Mouse (Mus musculus) heart, embryonic 14.5 days (tissue): ENCODE measurements around the gene Ifi206. TPM values are rescaled to one million over a fixed set of nuclear protein-coding genes. Genes with fewer than 3 reads are reported as not detected.
"Not testable (repeated sequence)": the region's sequence is repeated elsewhere in the genome, so short reads cannot be mapped to it uniquely, and the experiment has no call there.

ENCODE experiments used
- ATAC-seq: fragments of 200-750 bp; cut with Nextera tagmentation; 2 replicates; pipeline ENCODE4 v1.8.0; 2017; ENCODE audit warnings: low read depth, moderate TSS enrichment; ENCODE audit not compliant: insufficient number of reproducible peaks, insufficient read depth, low FRiP score
- H3K27ac ChIP-seq, 2 experiments: fragments of 200-500 bp in 1 of 2; fragments of 300-500 bp in 1 of 2; sonication (generic) in 1 of 2; replicated peaks in 1 of 2; 2 replicates each; pipeline ENCODE4 v1.5.1; 2012 to 2014; ENCODE audit warnings: low read depth in 2 of 2, low read length in 2 of 2, control low read depth in 1 of 2, mild to moderate bottlenecking in 1 of 2, mixed read lengths in 1 of 2; ENCODE audit not compliant: control insufficient read depth in 1 of 2, insufficient read depth in 1 of 2
- H3K27me3 ChIP-seq: fragments of 300-500 bp; sonication (generic); 2 replicates; pipeline ENCODE4 v1.6.1; 2014; ENCODE audit warnings: mild to moderate bottlenecking, low read length, control low read depth; ENCODE audit not compliant: control insufficient read depth, insufficient read depth
- H3K36me3 ChIP-seq: fragments of 300-500 bp; sonication (generic); 2 replicates; pipeline ENCODE4 v1.6.1; 2014; ENCODE audit warnings: mild to moderate bottlenecking, control low read depth, low read length, mixed read lengths; ENCODE audit not compliant: control insufficient read depth, insufficient read depth
- H3K4me1 ChIP-seq, 2 experiments: fragments of 200-500 bp in 1 of 2; fragments of 300-500 bp in 1 of 2; sonication (generic) in 1 of 2; 2 replicates each; pipeline ENCODE4 v1.6.1; 2012 to 2014; ENCODE audit warnings: low read length in 2 of 2, control low read depth in 1 of 2, mixed read lengths in 1 of 2; ENCODE audit not compliant: control insufficient read depth in 2 of 2, insufficient read depth in 2 of 2
- H3K4me2 ChIP-seq: fragments of 300-500 bp; sonication (generic); 2 replicates; pipeline ENCODE4 v1.6.1; 2014; ENCODE audit warnings: mild to moderate bottlenecking, low read length
- H3K4me3 ChIP-seq, 2 experiments: fragments of 200-500 bp in 1 of 2; fragments of 300-500 bp in 1 of 2; sonication (generic) in 1 of 2; 2 replicates each; pipeline ENCODE4 v1.5.1; 2012 to 2014; ENCODE audit warnings: low read length in 2 of 2, mild to moderate bottlenecking in 2 of 2, control low read depth in 1 of 2, low read depth in 1 of 2, moderate library complexity in 1 of 2; ENCODE audit not compliant: control insufficient read depth in 1 of 2, insufficient read depth in 1 of 2
- H3K9ac ChIP-seq: fragments of 300-500 bp; sonication (generic); 2 replicates; pipeline ENCODE4 v1.6.1; 2014; ENCODE audit warnings: mild to moderate bottlenecking, low read length
- H3K9me3 ChIP-seq: fragments of 300-500 bp; sonication (generic); 2 replicates; pipeline ENCODE4 v1.6.1; 2016; ENCODE audit warnings: low read length, control low read depth; ENCODE audit not compliant: control insufficient read depth
- WGBS: fragments of 180-500 bp; shearing (Covaris S2); extraction: QIAGEN DNeasy Blood & Tissue Kit; methylation state at CpG from one replicate; pipeline ENCODE4 v1.1.7; 2014; 5-methylcytosine and 5-hydroxymethylcytosine counted together
- polyA plus RNA-seq: library from polyadenylated mRNA; unstranded; fragments of >200 nt; fragmentation: Nextera tagmentation; extraction: Ambion mirVana; gene quantifications from 2 replicates; pipeline ENCODE4 v1.2.1, GENCODE M21; 2014

Ifi206 gene
- polyA plus RNA-seq, result 0.16 and 0.42 TPM in 2 replicates

- ATAC-seq, H3K9me3 ChIP-seq: not testable (repeated sequence)
Observed at GRCm38 (mm10) chr1:173490812-173491480, at the start of gene Ifi206. TSS of gene Ifi206 (minus strand) at chr1:173491041.

DNA sequence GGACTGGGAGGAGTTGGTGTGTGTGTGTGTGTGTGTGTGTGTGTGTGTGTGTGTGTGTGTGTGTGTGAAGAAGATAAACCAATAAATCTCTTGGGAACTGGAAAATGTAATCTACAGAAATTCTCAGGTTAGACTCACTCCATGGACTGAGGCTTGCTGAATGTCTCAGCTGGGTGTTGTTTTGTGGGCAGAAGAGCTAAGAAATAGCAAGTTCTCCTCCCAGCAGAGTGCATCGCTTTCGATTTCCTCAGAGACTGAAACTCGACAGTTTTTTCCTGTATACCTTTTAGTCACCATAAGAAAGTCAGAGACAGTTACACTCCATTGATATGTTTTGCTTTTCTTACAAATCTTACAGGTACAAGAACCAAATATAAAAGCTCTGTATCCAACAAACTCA lies 45.0 kb upstream of the Ifi206 start, which contains the start of gene Ifi214:
Gene Ifi214 (minus strand): TSS at position 167 of the 400 bp plus-strand sequence.
- not testable (repeated sequence) for ATAC-seq, H3K36me3 ChIP-seq, H3K27me3 ChIP-seq, H3K4me2 ChIP-seq, H3K27ac ChIP-seq, H3K4me1 ChIP-seq, H3K9me3 ChIP-seq, H3K4me3 ChIP-seq, H3K9ac ChIP-seq
- 77% methylated on average over 3 of the region's 3 CpGs for WGBS

More at GRCm38 (mm10) chr1:173490812-173491480, at the start of gene Ifi206:
- not testable (repeated sequence) for H3K27me3 ChIP-seq, H3K4me1 ChIP-seq, H3K36me3 ChIP-seq, H3K9ac ChIP-seq, H3K4me3 ChIP-seq, H3K4me2 ChIP-seq, H3K27ac ChIP-seq
- WGBS, result 72% methylated on average over 3 of the region's 3 CpGs

DNA sequence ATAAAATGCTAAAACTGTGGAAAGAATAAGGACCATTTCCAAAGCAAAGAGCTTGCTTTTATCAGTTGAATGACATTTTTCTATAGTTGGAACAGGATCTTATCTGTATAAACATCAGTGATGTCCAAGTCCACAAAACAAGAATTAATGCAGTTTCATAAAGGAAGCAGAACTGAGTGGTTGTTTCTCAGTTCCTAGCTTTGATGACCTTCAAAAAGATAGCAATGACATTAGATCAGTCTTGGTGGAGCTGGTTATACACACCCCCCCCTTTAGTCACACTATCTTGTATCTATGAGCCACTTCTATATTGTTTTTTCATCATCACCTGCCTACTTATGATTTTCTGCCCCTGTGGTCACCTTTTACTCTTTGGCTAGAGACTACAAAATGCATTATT lies 30.6 kb upstream of the Ifi206 start:
- Histone ChIP-seq H3K4me1 (no peaks in the 10 kb centered on the region), H3K36me3 (no peaks in the 10 kb centered on the region), H3K27ac (no peak overlapping the region), H3K9ac (no peak overlapping the region), H3K27me3 (no peaks in the 10 kb centered on the region), H3K4me2 (no peak overlapping the region), H3K4me3 (no peak overlapping the region), H3K9me3 (no peaks in the 10 kb centered on the region)
- no peak for ATAC-seq

GRCm38 (mm10) chr1:173510595-173510994 lies 19.8 kb upstream of the Ifi206 start:
- ATAC-seq, H3K4me1 ChIP-seq, H3K4me2 ChIP-seq, H3K9ac ChIP-seq, H3K27me3 ChIP-seq, H3K9me3 ChIP-seq, H3K36me3 ChIP-seq, H3K4me3 ChIP-seq, H3K27ac ChIP-seq: not testable (repeated sequence)
- WGBS, result 87% methylated on average over 2 of the region's 2 CpGs

DNA sequence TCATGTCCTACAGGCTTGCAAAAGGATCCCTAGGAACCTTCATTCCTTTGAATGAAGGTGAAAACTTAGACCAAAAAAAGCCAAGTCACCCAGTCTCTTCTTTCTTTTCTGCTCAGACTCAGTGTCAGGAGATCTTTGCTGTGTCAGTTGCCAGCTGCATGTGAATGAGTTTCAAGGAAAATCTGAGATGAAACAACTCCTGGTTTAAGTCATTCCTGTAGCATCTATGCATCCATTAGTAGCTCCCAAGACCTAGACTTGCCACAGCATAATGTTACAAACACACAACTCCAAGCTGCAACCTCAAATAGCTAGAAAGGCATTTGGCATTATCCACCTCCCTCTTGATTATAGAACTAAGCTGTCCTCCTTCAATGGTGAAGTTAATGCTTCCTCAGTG lies 642 bp upstream of the Ifi206 start:
- not testable (repeated sequence) for H3K4me3 ChIP-seq, H3K9ac ChIP-seq, H3K9me3 ChIP-seq, H3K27me3 ChIP-seq, H3K4me2 ChIP-seq, H3K36me3 ChIP-seq, H3K4me1 ChIP-seq, ATAC-seq, H3K27ac ChIP-seq

DNA sequence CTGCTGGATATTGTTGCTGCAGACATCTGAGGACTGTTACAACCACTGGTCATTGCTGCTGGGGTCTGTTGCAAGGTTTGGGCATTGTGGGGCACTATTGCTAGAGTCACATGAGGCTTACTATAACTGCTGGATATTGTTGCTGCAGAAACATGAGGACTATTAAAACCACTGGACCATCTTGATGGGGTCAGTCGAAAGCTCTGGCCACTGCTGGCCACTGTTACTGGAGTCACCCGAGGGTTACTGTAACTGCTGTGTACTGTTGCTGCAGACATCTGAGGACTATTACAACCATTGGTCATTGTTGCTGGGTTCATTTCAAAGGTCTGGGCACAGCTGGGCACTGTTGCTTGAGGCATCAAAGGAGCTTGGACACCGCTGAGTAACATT lies 9.7 kb downstream of the Ifi206 start:
- not testable (repeated sequence) for H3K36me3 ChIP-seq, ATAC-seq

DNA sequence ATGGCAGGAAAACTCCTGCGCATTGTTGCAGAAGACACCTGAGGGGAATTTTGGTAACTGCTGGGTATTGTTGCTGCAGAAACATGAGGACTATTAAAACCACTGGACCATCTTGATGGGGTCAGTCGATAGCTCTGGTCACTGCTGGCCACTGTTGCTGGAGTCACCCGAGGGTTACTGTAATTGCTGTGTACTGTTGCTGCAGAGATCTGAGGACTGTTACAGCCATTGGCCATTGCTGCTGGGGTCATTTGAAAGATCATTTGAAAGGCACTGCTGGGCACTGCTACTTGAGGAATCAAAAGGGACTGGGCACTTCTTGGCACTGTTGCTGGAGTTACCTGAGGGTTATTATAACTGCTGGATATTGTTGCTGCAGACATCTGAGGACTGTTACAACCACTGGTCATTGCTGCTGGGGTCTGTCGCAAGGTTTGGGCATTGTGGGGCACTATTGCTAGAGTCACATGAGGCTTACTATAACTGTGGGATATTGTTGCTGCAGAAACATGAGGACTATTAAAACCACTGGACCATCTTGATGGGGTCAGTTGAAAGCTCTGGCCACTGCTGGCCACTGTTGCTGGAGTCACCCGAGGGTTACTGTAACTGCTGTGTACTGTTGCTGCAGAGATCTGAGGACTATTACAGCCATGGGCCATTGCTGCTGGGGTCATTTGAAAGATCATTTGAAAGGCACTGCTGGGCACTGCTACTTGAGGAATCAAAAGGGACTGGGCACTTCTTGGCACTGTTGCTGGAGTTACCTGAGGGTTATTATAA lies 10.3 kb downstream of the Ifi206 start:
- ATAC-seq, H3K4me3 ChIP-seq, H3K27ac ChIP-seq, H3K36me3 ChIP-seq, H3K4me1 ChIP-seq, H3K9ac ChIP-seq, H3K4me2 ChIP-seq, H3K9me3 ChIP-seq, H3K27me3 ChIP-seq: not testable (repeated sequence)
- 79% methylated on average over 5 of the region's 5 CpGs for whole genome bisulfite sequencing

More for the DNA sequence above, 9.7 kb downstream of the Ifi206 start:
- not testable (repeated sequence) for H3K4me1 ChIP-seq, H3K27ac ChIP-seq, H3K4me3 ChIP-seq, H3K4me2 ChIP-seq, H3K9ac ChIP-seq, H3K27me3 ChIP-seq, H3K9me3 ChIP-seq
- 77% methylated on average over 3 of the region's 3 CpGs for WGBS
